Mouse (Mus musculus) CH12.LX (cell line): ENCODE results near the gene Wdr37. TPM values are rescaled to one million over a fixed set of nuclear protein-coding genes. Genes with fewer than 3 reads are reported as not detected.

ENCODE experiments used
- DNase-seq: peaks from one replicate; pipeline ENCODE4 v3.0.0-alpha.2; 2013; ENCODE audit errors: extremely low read depth
- H3K27ac ChIP-seq: 2 replicates; pipeline ENCODE4 v1.5.1; 2012; ENCODE audit warnings: low read depth, mild to moderate bottlenecking, control low read depth, moderate library complexity; ENCODE audit not compliant: insufficient read depth
- H3K27me3 ChIP-seq: replicated peaks from 2 replicates; pipeline ENCODE3; 2012; ENCODE audit warnings: inconsistent platforms
- H3K36me3 ChIP-seq, 2 experiments: replicated peaks in 1 of 2; 2 replicates each; pipeline versions ENCODE3 to v1.6.1; 2012; ENCODE audit warnings: inconsistent platforms in 1 of 2, low read length in 1 of 2, mild to moderate bottlenecking in 1 of 2, mixed read lengths in 1 of 2, moderate library complexity in 1 of 2; ENCODE audit not compliant: control insufficient read depth in 1 of 2, insufficient read depth in 1 of 2
- H3K4me1 ChIP-seq, 2 experiments: 2 replicates each; pipeline ENCODE4 v1.6.1; 2012; ENCODE audit warnings: inconsistent platforms in 1 of 2, moderate library complexity in 1 of 2; ENCODE audit not compliant: insufficient read depth in 2 of 2, control insufficient read depth in 1 of 2
- H3K4me2 ChIP-seq: 2 replicates; pipeline ENCODE4 v1.6.1; 2012; ENCODE audit warnings: low read depth, mild to moderate bottlenecking, control low read depth; ENCODE audit not compliant: poor library complexity, insufficient read depth, severe bottlenecking
- H3K4me3 ChIP-seq, 3 experiments: fragments of 150-350 bp in 1 of 3; sonication (generic) in 1 of 3; replicated peaks in 1 of 3; 2 replicates each; pipeline versions ENCODE3 to v1.5.1; 2011 to 2012; ENCODE audit warnings: low read depth in 2 of 3, low read length in 2 of 3, mild to moderate bottlenecking in 2 of 3, moderate library complexity in 2 of 3, control low read depth in 1 of 3, improper control_type of control experiment in 1 of 3, inconsistent platforms in 1 of 3, mixed read lengths in 1 of 3; ENCODE audit not compliant: poor library complexity in 1 of 3
- H3K79me2 ChIP-seq: replicated peaks from 2 replicates; pipeline ENCODE4 v1.6.1; 2012; ENCODE audit warnings: mild to moderate bottlenecking, moderate library complexity; ENCODE audit not compliant: control insufficient read depth, poor library complexity, insufficient read depth, severe bottlenecking; ENCODE audit errors: extremely low read depth
- H3K9ac ChIP-seq: 2 replicates; pipeline ENCODE4 v1.6.1; 2012; ENCODE audit warnings: low read depth, mild to moderate bottlenecking, control low read depth, moderate library complexity; ENCODE audit not compliant: insufficient read depth
- H3K9me3 ChIP-seq: replicated peaks from 2 replicates; pipeline ENCODE3; 2012; ENCODE audit warnings: low read length, inconsistent platforms, mixed read lengths
- E2F4 ChIP-seq: IDR thresholded peaks from 2 replicates; pipeline ENCODE4 v1.6.1; 2011; ENCODE audit warnings: low read depth, low read length, improper control_type of control experiment; ENCODE audit not compliant: insufficient replicate concordance
- ELF1 ChIP-seq: IDR thresholded peaks from 2 replicates; pipeline ENCODE4 v1.6.1; 2014; ENCODE audit warnings: low read depth, mild to moderate bottlenecking, inconsistent platforms, low read length, improper control_type of control experiment
- ETS1 ChIP-seq: conservative IDR thresholded peaks from 2 replicates; pipeline ENCODE4 v1.6.1; 2012; ENCODE audit warnings: low read depth, mild to moderate bottlenecking, inconsistent platforms, low read length, improper control_type of control experiment, moderate library complexity
- GABPA ChIP-seq: IDR thresholded peaks from 2 replicates; pipeline ENCODE4 v1.6.1; 2012; ENCODE audit warnings: low read depth, low read length, improper control_type of control experiment, inconsistent platforms; ENCODE audit not compliant: insufficient replicate concordance
- IRF4 ChIP-seq: IDR thresholded peaks from 2 replicates; pipeline ENCODE4 v1.6.1; 2014; ENCODE audit warnings: low read depth, mild to moderate bottlenecking, inconsistent platforms, low read length, improper control_type of control experiment
- MAFK ChIP-seq: IDR thresholded peaks from 2 replicates; pipeline ENCODE4 v1.6.1; 2011; ENCODE audit warnings: low read length, improper control_type of control experiment; ENCODE audit not compliant: insufficient replicate concordance
- MAZ ChIP-seq: IDR thresholded peaks from 2 replicates; pipeline ENCODE4 v1.6.1; 2012; ENCODE audit warnings: low read depth, mild to moderate bottlenecking, inconsistent platforms, low read length, improper control_type of control experiment, moderate library complexity
- MEF2A ChIP-seq: IDR thresholded peaks from 2 replicates; pipeline ENCODE4 v1.6.1; 2014; ENCODE audit warnings: low read depth, mild to moderate bottlenecking, inconsistent platforms, low read length, improper control_type of control experiment, borderline replicate concordance
- MXI1 ChIP-seq: IDR thresholded peaks from 2 replicates; pipeline ENCODE4 v1.6.1; 2011; ENCODE audit warnings: mild to moderate bottlenecking, low read depth, low read length, improper control_type of control experiment
- MYC ChIP-seq: IDR thresholded peaks from 2 replicates; pipeline ENCODE4 v1.6.1; 2011; ENCODE audit warnings: low read depth, mild to moderate bottlenecking, improper control_type of control experiment, low read length
- PAX5 ChIP-seq: IDR thresholded peaks from 2 replicates; pipeline ENCODE4 v1.6.1; 2012; ENCODE audit warnings: low read length, inconsistent platforms, mixed read lengths
- RAD21 ChIP-seq: IDR thresholded peaks from 2 replicates; pipeline ENCODE4 v1.6.1; 2011; ENCODE audit warnings: low read depth, mild to moderate bottlenecking, low read length, improper control_type of control experiment, moderate library complexity
- TCF12 ChIP-seq: IDR thresholded peaks from 2 replicates; pipeline ENCODE4 v1.6.1; 2014; ENCODE audit warnings: low read depth, mild to moderate bottlenecking, inconsistent platforms, low read length, improper control_type of control experiment
- UBTF ChIP-seq: IDR thresholded peaks from 2 replicates; pipeline ENCODE4 v1.6.1; 2012; ENCODE audit warnings: low read depth, mild to moderate bottlenecking, inconsistent platforms, low read length, improper control_type of control experiment, moderate library complexity
- USF1 ChIP-seq: IDR thresholded peaks from 2 replicates; pipeline ENCODE4 v1.6.1; 2014; ENCODE audit warnings: low read depth, mild to moderate bottlenecking, inconsistent platforms, low read length, improper control_type of control experiment
- USF2 ChIP-seq: conservative IDR thresholded peaks from 2 replicates; pipeline ENCODE4 v1.6.1; 2011; ENCODE audit warnings: low read depth, low read length, improper control_type of control experiment
- ZC3H11A ChIP-seq: IDR thresholded peaks from 2 replicates; pipeline ENCODE4 v1.6.1; 2012; ENCODE audit warnings: low read depth, mild to moderate bottlenecking, inconsistent platforms, low read length, improper control_type of control experiment
- ZKSCAN1 ChIP-seq: IDR thresholded peaks from 2 replicates; pipeline ENCODE4 v1.6.1; 2012; ENCODE audit warnings: low read depth, inconsistent platforms, low read length, improper control_type of control experiment, borderline replicate concordance
- ZNF384 ChIP-seq: IDR thresholded peaks from 2 replicates; pipeline ENCODE4 v1.6.1; 2012; ENCODE audit warnings: low read depth, low read length, improper control_type of control experiment, inconsistent platforms
- dilution Hi-C: fragments of 300-500 bp; cut with MboI; formaldehyde crosslinking; loops from 2 replicates; pipeline ENCODE4 v1.14.3; 2020; ENCODE audit warnings: low sequenced_read_pairs; ENCODE audit not compliant: extremely low pct_unique_long_range_greater_than_20kb, extremely low pct_ligation_motif_present
- in situ Hi-C: fragments of 300-500 bp; cut with MboI; formaldehyde crosslinking; loops from 3 replicates; pipeline ENCODE4 v1.14.3; 2019; ENCODE audit warnings: low sequenced_read_pairs, low pct_ligation_motif_present, low pct_unique_long_range_greater_than_20kb, mixed read lengths
- polyA plus RNA-seq: library from polyadenylated mRNA; unstranded; fragments of >175 nt; gene quantifications from 2 replicates; pipeline ENCODE4 v1.2.1, GENCODE M21; 2012; ENCODE audit warnings: low read depth; ENCODE audit not compliant: insufficient read length
- total RNA-seq, 2 experiments: library from RNA; depleted of rRNA; stranded (reverse); fragments of 300-350 nt in 1 of 2; fragments of >200 nt in 1 of 2; gene quantifications; 2 replicates each; pipeline ENCODE4 v1.2.3; 2012 to 2014

Gene Wdr37
- total and polyA plus RNA-seq, 3 experiments, result 11.8 to 24.2 (median 13.4) TPM

DNA sequence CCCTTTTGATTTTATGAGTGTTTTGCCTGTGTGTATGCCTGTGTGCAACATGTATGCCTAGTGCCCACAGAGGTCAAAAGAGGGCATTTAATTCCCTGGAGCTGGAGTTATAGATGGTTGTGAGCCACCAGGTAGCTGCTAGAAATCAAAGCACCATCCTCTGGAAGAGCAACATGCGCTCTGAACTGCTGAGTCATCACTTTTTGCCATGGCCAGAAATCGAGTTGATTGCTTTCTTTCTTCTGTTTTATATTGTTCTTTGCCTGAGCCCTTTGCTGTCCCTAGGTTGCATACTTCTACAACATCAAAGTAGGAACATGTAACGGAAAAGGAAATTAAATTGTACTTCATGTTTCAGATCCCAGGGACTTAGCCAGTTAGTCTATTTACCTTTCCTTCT is 6.7 kb downstream of the Wdr37 start:
- dilution Hi-C loops, result no loop called here
- Histone ChIP-seq H3K4me2 (no peak overlapping the region), H3K36me3 (peaks cover 18 to 53% of the 10 kb centered on the region in 2 experiments), H3K4me3 (no peak overlapping the region), H3K4me1 (peaks cover 2 to 41% of the 10 kb centered on the region in 2 experiments; a peak in 2 of 4 replicates), H3K27me3 (no peaks in the 10 kb centered on the region), H3K9ac (no peak overlapping the region), H3K79me2 (peaks cover 63% of the 10 kb centered on the region), H3K9me3 (no peaks in the 10 kb centered on the region), H3K27ac (no peak overlapping the region)
- DNase-seq, result no peak
- in situ Hi-C loops, result no loop called here
- TF ChIP-seq ZKSCAN1, result no peak
- TF ChIP-seq MAFK, result peak; percentile 99
- no peak for TF ChIP-seq RAD21

DNA sequence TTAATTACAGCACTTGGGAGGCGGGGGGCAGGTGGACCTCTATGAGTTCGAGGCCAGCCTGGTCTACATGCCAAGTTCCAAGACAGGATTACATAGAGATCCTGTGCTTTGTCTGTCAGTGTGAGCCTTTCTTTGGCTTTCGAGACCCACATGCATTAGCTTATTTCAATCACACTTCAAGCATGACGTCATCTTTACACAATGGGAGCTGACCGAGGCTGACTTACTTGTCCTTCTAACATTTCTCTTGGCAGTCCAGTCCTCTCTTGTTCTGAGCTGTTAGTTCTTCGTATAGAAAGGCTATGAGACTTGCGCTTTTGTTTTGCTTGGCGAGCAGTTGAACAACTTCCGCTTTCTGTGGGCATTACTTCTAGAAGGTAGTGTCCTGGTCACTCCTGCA is 10.8 kb downstream of the Wdr37 start:
- Histone ChIP-seq H3K36me3 (peaks cover 21 to 68% of the 10 kb centered on the region in 2 experiments), H3K27me3 (no peaks in the 10 kb centered on the region), H3K79me2 (peaks cover 37% of the 10 kb centered on the region), H3K4me2 (no peak overlapping the region), H3K4me3 (no peak overlapping the region), H3K9me3 (no peaks in the 10 kb centered on the region), H3K9ac (no peak overlapping the region), H3K4me1 (peaks cover 0 to 18% of the 10 kb centered on the region in 2 experiments; a peak in 1 of 4 replicates), H3K27ac (no peak overlapping the region)
- in situ Hi-C loops (no loop called here), dilution Hi-C loops (no loop called here)
- no peak for TF ChIP-seq ZNF384
- TF ChIP-seq PAX5, result no peak
- TF ChIP-seq MXI1, result no peak
- no peak for TF ChIP-seq GABPA
- TF ChIP-seq E2F4, result no peak
- TF ChIP-seq MYC, result no peak
- TF ChIP-seq ZKSCAN1, result no peak
- no peak for DNase-seq

DNA sequence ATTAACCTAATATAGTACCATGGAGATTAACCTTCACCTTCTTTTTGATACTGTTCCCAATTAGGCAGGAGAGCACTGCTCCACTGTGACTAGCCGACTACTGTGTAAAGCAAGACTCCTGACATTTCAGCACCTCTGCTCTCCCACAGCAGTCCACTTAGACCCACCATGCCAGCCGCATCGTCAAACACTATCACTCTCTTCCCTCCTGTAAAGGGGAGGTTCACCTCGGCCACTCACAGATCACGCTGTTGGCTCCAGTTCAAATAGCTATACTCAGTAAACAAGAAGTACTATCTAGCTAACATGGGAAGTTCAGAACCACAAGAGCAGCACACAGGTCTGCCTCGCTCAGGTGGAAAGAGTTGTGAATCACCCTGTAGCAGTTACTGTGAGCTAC is 13.3 kb downstream of the Wdr37 start:
- no peak for DNase-seq
- H3K27ac ChIP-seq, result no peak overlapping the region
- peaks cover 25 to 74% of the 10 kb centered on the region in 2 experiments for H3K36me3 ChIP-seq
- dilution Hi-C loops (no loop called here), in situ Hi-C loops (no loop called here)
- no peak overlapping the region for H3K4me3 ChIP-seq
- TF ChIP-seq USF1 (no peak), ELF1 (no peak), TCF12 (no peak), MAZ (no peak), E2F4 (no peak), ETS1 (no peak), UBTF (no peak), ZC3H11A (no peak), ZNF384 (no peak), IRF4 (no peak), USF2 (no peak), MEF2A (no peak), MYC (no peak)
- no peaks in the 10 kb centered on the region for H3K27me3 ChIP-seq
- H3K79me2 ChIP-seq, result peaks cover 20% of the 10 kb centered on the region
- H3K9me3 ChIP-seq, result no peaks in the 10 kb centered on the region
- H3K4me1 ChIP-seq, result peaks cover 8 to 27% of the 10 kb centered on the region in 2 experiments
- no peak overlapping the region for H3K9ac ChIP-seq
- no peak overlapping the region for H3K4me2 ChIP-seq
